Mouse (Mus musculus): ENCODE results near the gene Atp6ap1. TPM values are rescaled to one million over a fixed set of nuclear protein-coding genes. Genes with fewer than 3 reads are reported as not detected.
A peak's percentile ranks its signal among the peaks of the same experiment; 100 is the strongest.

The Atp6ap1 gene
- polyA plus RNA-seq, 1 experiment from 2014 or later, result 126 TPM

- Histone ChIP-seq H3K4me3 (ENCODE audit: low read length) (peak overlapping the region; percentile 72), H3K4me2 (ENCODE audit: low read depth, low read length) (peak overlapping the region; percentile 71), H3K9ac (ENCODE audit: low read length) (peak overlapping the region; percentile 81), H3K4me1 (ENCODE audit: control insufficient read depth, insufficient read depth, low read length) (no peaks in the 10 kb centered on the region), H3K27ac (ENCODE audit: low read length) (peak overlapping the region; percentile 73), H3K9me3 (replicated peaks; ENCODE audit: control insufficient read depth, low read length) (no peaks in the 10 kb centered on the region), H3K27me3 (ENCODE audit: control insufficient read depth, insufficient read depth, low read length) (no peaks in the 10 kb centered on the region), H3K36me3 (ENCODE audit: control insufficient read depth, insufficient read depth) (peaks cover 3% of the 10 kb centered on the region; the same call in 1 of the 2 replicates)
- whole genome bisulfite sequencing, result 12% methylated on average over 27 of the region's 27 CpGs
- ATAC-seq (replicated peaks; ENCODE audit: extremely low read depth, insufficient read depth, low FRiP score), result no peak
These were observed 25.9 kb upstream of the Atp6ap1 start for GRCm38 (mm10) chrX:74270902-74271551.

GRCm38 (mm10) chrX:74273422-74274322, 23.2 kb upstream of the Atp6ap1 start:
- no peaks in the 10 kb centered on the region for H3K27me3 ChIP-seq (ENCODE audit: control insufficient read depth, insufficient read depth, low read length)
- H3K9me3 ChIP-seq (replicated peaks; ENCODE audit: control insufficient read depth, low read length), result no peaks in the 10 kb centered on the region
- H3K4me1 ChIP-seq (ENCODE audit: control insufficient read depth, insufficient read depth, low read length), result no peaks in the 10 kb centered on the region
- peaks cover 3% of the 10 kb centered on the region; the same call in 1 of the 2 replicates for H3K36me3 ChIP-seq (ENCODE audit: control insufficient read depth, insufficient read depth)
- no peak overlapping the region for H3K4me2 ChIP-seq (ENCODE audit: low read depth, low read length)
- ATAC-seq (replicated peaks; ENCODE audit: extremely low read depth, insufficient read depth, low FRiP score), result no peak
- 29% methylated on average over 10 of the region's 10 CpGs for WGBS
- H3K9ac ChIP-seq (ENCODE audit: low read length), result no peak overlapping the region
- H3K4me3 ChIP-seq (ENCODE audit: low read length), result no peak overlapping the region
- no peak overlapping the region; the same call in 1 of the 2 replicates for H3K27ac ChIP-seq (ENCODE audit: low read length)

GRCm38 (mm10) chrX:74277916-74278315, 19.0 kb upstream of the Atp6ap1 start:
- H3K27me3 ChIP-seq (ENCODE audit: control insufficient read depth, insufficient read depth, low read length), result no peaks in the 10 kb centered on the region
- peaks cover 3% of the 10 kb centered on the region; the same call in 1 of the 2 replicates for H3K36me3 ChIP-seq (ENCODE audit: control insufficient read depth, insufficient read depth)
- H3K27ac ChIP-seq (ENCODE audit: low read length), result no peak overlapping the region
- ATAC-seq (replicated peaks; ENCODE audit: extremely low read depth, insufficient read depth, low FRiP score), result no peak
- H3K9ac ChIP-seq (ENCODE audit: low read length), result no peak overlapping the region
- H3K9me3 ChIP-seq (replicated peaks; ENCODE audit: control insufficient read depth, low read length), result no peaks in the 10 kb centered on the region
- no peak overlapping the region for H3K4me2 ChIP-seq (ENCODE audit: low read depth, low read length)
- H3K4me3 ChIP-seq (ENCODE audit: low read length), result no peak overlapping the region
- H3K4me1 ChIP-seq (ENCODE audit: control insufficient read depth, insufficient read depth, low read length), result no peaks in the 10 kb centered on the region
- 72% methylated on average over 8 of the region's 8 CpGs for WGBS

DNA sequence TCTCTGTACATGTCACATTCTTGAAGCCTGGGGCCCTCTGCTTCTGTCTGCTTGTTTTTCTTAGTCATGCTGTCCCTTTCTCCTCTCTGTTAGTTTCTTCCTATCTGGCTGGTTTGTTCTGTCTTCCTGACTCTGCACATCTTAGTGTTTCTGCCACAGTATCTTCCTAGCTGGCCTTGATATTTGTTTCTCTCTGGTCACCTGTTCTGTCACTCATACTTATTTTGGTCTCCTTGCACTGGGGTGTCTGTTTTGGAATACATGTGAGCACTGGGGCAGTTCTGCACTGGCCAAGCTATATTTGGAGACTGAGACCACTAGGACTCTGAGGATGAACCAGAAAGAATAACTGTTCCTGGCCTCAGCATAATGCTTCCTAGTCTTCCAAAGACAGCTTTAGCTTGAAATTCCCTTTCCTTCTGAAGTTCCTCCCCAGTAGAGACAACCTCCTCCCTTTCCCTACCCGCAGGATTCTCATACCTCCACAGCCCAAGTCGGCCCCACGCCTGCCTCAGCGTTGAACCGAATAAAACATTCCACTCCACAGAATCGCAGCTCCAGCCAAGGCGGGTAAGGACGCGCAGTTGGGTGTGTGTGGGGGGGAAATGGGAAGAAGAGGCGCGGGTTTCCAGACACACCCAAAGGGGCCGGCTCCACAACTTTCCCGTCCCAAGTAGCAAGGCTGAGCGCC, 15.7 kb upstream of the Atp6ap1 start:
- Histone ChIP-seq H3K4me1 (ENCODE audit: control insufficient read depth, insufficient read depth, low read length) (peaks cover 3% of the 10 kb centered on the region; the same call in 1 of the 2 replicates), H3K9ac (ENCODE audit: low read length) (peak overlapping the region; percentile 72), H3K9me3 (replicated peaks; ENCODE audit: control insufficient read depth, low read length) (no peaks in the 10 kb centered on the region), H3K4me2 (ENCODE audit: low read depth, low read length) (peak overlapping the region; percentile 79), H3K27me3 (ENCODE audit: control insufficient read depth, insufficient read depth, low read length) (no peaks in the 10 kb centered on the region), H3K4me3 (ENCODE audit: low read length) (peak overlapping the region; percentile 67), H3K36me3 (ENCODE audit: control insufficient read depth, insufficient read depth) (no peaks in the 10 kb centered on the region), H3K27ac (ENCODE audit: low read length) (peak overlapping the region; percentile 93)
- 0 out of 2 replicates have a peak, but pooled peaks have one; percentile 13 for ATAC-seq (replicated peaks; ENCODE audit: extremely low read depth, insufficient read depth, low FRiP score)
- 8% methylated on average over 13 of the region's 14 CpGs for WGBS

DNA sequence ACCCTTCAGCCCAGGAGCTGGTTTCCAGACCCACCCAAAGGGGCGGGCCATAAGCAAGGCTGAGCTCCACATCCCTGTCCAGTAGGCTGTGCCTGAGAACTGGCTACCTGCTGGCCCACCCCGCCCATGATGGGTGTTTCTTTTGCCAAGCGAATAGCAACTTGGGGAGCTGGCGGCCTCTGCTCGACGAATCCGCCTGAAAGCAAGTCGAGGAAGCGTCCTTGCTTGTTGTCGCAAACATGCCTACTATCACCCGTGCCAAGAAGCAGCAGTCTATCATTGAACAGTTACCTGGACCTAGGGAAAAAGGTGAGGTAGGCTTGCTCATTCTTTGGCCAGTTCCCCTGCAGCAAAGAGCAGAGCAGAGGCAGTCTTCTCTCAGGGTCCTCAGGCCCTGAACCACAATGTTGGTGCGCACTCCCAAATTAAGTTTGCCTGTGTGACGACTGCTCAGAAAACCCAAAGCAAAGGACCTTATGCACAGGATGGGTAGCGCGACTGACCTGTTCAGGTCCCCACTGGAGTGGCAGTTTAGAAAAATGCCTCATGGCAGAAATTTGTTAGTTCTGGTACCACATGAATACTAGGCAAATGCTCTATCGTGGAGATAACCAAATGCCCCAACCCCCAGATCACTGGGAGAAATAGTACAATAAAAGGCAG, 15.0 kb upstream of the Atp6ap1 start, which contains the start of the genes Taz and Dnase1l1:
Taz (plus strand) TSS at position 181 of the 663 bp plus-strand sequence.
Dnase1l1 (minus strand) TSS at position 606 of the 663 bp plus-strand sequence.
- 18% methylated on average over 16 of the region's 16 CpGs for WGBS
- Histone ChIP-seq H3K4me1 (ENCODE audit: control insufficient read depth, insufficient read depth, low read length) (peaks cover 3% of the 10 kb centered on the region; the same call in 1 of the 2 replicates), H3K9ac (ENCODE audit: low read length) (peak within 1 kb of the TSS; percentile 78), H3K36me3 (ENCODE audit: control insufficient read depth, insufficient read depth) (no peaks in the 10 kb centered on the region), H3K9me3 (replicated peaks; ENCODE audit: control insufficient read depth, low read length) (no peaks in the 10 kb centered on the region), H3K4me2 (ENCODE audit: low read depth, low read length) (peak within 1 kb of the TSS; percentile 79), H3K4me3 (ENCODE audit: low read length) (peak within 1 kb of the TSS; percentile 67), H3K27me3 (ENCODE audit: control insufficient read depth, insufficient read depth, low read length) (no peaks in the 10 kb centered on the region), H3K27ac (ENCODE audit: low read length) (peak within 1 kb of the TSS; percentile 93)
- ATAC-seq (replicated peaks; ENCODE audit: extremely low read depth, insufficient read depth, low FRiP score), result peak; percentile 89

DNA sequence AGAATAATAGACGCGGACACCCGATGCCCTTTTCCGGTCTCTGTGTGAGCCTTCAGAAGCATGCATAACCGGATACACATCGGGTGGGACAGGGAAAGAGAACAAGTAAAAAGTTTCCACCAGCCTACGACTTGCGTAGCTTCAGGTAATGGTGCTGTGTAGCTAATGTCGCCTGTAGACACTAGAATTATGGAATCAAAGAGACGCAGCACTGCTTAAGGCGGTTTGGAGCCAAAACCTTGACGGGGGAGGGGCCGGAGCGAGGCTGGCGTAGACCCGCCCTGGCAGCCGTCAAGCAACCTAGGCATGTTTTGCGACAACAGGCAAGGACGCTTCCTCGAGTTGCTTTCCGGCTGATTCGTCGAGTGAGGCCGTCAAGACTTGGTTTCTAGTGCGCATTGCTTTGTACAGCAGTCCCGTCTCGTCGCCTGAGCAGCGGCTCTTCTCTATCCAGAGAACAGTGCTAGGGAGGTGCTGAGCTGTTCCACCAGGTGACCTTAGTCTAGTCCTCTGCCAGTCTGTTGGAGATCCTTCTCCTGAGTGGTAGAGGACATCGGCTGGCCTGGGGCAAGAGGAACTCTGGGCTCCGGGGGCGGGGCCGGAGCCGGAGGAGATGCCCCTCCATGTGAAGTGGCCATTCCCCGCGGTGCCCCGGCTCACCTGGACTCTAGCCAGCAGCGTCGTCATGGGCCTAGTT, 14.4 kb upstream of the Atp6ap1 start:
- Histone ChIP-seq H3K27ac (ENCODE audit: low read length) (peak overlapping the region; percentile 93), H3K4me2 (ENCODE audit: low read depth, low read length) (peak overlapping the region; percentile 79), H3K9me3 (replicated peaks; ENCODE audit: control insufficient read depth, low read length) (no peaks in the 10 kb centered on the region), H3K27me3 (ENCODE audit: control insufficient read depth, insufficient read depth, low read length) (no peaks in the 10 kb centered on the region), H3K36me3 (ENCODE audit: control insufficient read depth, insufficient read depth) (no peaks in the 10 kb centered on the region), H3K4me1 (ENCODE audit: control insufficient read depth, insufficient read depth, low read length) (peaks cover 3% of the 10 kb centered on the region; the same call in 1 of the 2 replicates), H3K9ac (ENCODE audit: low read length) (peak overlapping the region; percentile 78), H3K4me3 (ENCODE audit: low read length) (peak overlapping the region; percentile 67)
- ATAC-seq (replicated peaks; ENCODE audit: extremely low read depth, insufficient read depth, low FRiP score), result peak; percentile 68
- 16% methylated on average over 39 of the region's 39 CpGs for WGBS

DNA sequence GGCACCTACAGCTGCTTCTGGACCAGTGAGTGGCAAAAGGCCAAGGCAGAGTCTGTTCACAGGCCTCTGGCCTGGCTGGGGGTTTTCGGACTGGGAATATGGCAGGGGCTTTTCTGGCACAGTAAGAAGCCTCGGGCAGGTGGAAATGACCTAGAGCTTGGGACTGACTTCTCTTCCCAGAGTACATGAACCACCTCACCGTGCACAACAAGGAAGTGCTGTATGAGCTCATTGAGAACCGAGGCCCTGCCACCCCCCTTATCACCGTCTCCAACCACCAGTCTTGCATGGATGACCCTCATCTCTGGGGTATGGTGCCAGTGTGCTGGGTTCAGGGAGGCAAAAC, 13.8 kb upstream of the Atp6ap1 start:
- WGBS, result 25% methylated on average over 5 of the region's 5 CpGs
- H3K4me2 ChIP-seq (ENCODE audit: low read depth, low read length), result peak overlapping the region; percentile 79
- H3K4me1 ChIP-seq (ENCODE audit: control insufficient read depth, insufficient read depth, low read length), result peaks cover 3% of the 10 kb centered on the region; the same call in 1 of the 2 replicates
- peak overlapping the region; percentile 93 for H3K27ac ChIP-seq (ENCODE audit: low read length)
- H3K9me3 ChIP-seq (replicated peaks; ENCODE audit: control insufficient read depth, low read length), result no peaks in the 10 kb centered on the region
- ATAC-seq (replicated peaks; ENCODE audit: extremely low read depth, insufficient read depth, low FRiP score), result no peak; the same call in 1 of the 2 replicates
- peak overlapping the region; percentile 78 for H3K9ac ChIP-seq (ENCODE audit: low read length)
- H3K4me3 ChIP-seq (ENCODE audit: low read length), result peak overlapping the region; percentile 67
- H3K36me3 ChIP-seq (ENCODE audit: control insufficient read depth, insufficient read depth), result peaks cover 2% of the 10 kb centered on the region; the same call in 1 of the 2 replicates
- H3K27me3 ChIP-seq (ENCODE audit: control insufficient read depth, insufficient read depth, low read length), result no peaks in the 10 kb centered on the region

- H3K27ac ChIP-seq (ENCODE audit: low read length), result no peak overlapping the region
- no peak overlapping the region for H3K4me3 ChIP-seq (ENCODE audit: low read length)
- 0 out of 2 replicates have a peak, but pooled peaks cover 3% of the 10 kb centered on the region for H3K4me1 ChIP-seq (ENCODE audit: control insufficient read depth, insufficient read depth, low read length)
- no peaks in the 10 kb centered on the region for H3K9me3 ChIP-seq (replicated peaks; ENCODE audit: control insufficient read depth, low read length)
- H3K4me2 ChIP-seq (ENCODE audit: low read depth, low read length), result no peak overlapping the region
- no peak for ATAC-seq (replicated peaks; ENCODE audit: extremely low read depth, insufficient read depth, low FRiP score)
- H3K36me3 ChIP-seq (ENCODE audit: control insufficient read depth, insufficient read depth), result peaks cover 4% of the 10 kb centered on the region; the same call in 1 of the 2 replicates
- no peaks in the 10 kb centered on the region for H3K27me3 ChIP-seq (ENCODE audit: control insufficient read depth, insufficient read depth, low read length)
- H3K9ac ChIP-seq (ENCODE audit: low read length), result no peak overlapping the region
- 76% methylated on average over 4 of the region's 4 CpGs for WGBS
These were observed 3.5 kb upstream of the Atp6ap1 start for GRCm38 (mm10) chrX:74293431-74293830.
